In genomic region chr10:39624837-39625625, GRCm38 (mm10) we compare ENCODE assay signal across 9 mouse cellular contexts. TPM values are rescaled to one million over a fixed set of nuclear protein-coding genes. Genes with fewer than 3 reads are reported as not detected.
DNase-seq lines count a peak whose midpoint lies in the region; ATAC-seq and TF ChIP-seq lines count a peak whose summit lies in the region.
"Had no signal": no experiment of that assay in that cellular context is flagged by ENCODE, and none has a peak within 500 bp of the region (broad histone marks: within the 10 kb centered on the region; RNA-seq: fewer than 3 reads in every experiment).

No protein-coding gene starts in this region.

- H3K79me2 ChIP-seq in liver, adult 2 months (ENCODE audit: control insufficient read depth, insufficient read depth, low read length): no peaks in the 10 kb centered on the region

- 0 out of 2 replicates have a peak, but pooled peaks have one; percentile 12 for TF ChIP-seq CTCF in liver, adult 2 months (IDR thresholded peaks at IDR 0.05; ENCODE audit: low read depth, low read length)

- H3K9me3 ChIP-seq in stomach, embryonic 16.5 days (replicated peaks; ENCODE audit: control insufficient read depth, low read length): no peaks in the 10 kb centered on the region

- H3K4me2 ChIP-seq in stomach, embryonic 16.5 days (ENCODE audit: low read depth, low read length): 0 out of 2 replicates have a peak overlapping the region, but pooled peaks have one; percentile 28

- no peak overlapping the region for H3K9ac ChIP-seq in liver, adult 2 months (ENCODE audit: low read depth, low read length)
- H3K9ac ChIP-seq in stomach, embryonic 16.5 days (ENCODE audit: low read length): 0 out of 2 replicates have a peak overlapping the region, but pooled peaks have one; percentile 44

- no peaks in the 10 kb centered on the region for H3K27me3 ChIP-seq in liver, adult 2 months (ENCODE audit: control insufficient read depth, insufficient read depth, low read length)
- no peaks in the 10 kb centered on the region for H3K27me3 ChIP-seq in stomach, embryonic 16.5 days (ENCODE audit: control insufficient read depth, insufficient read depth, low read length)

- WGBS in liver, adult 2 months: 13% methylated on average over 12 of the region's 12 CpGs
- WGBS in stomach, embryonic 16.5 days: 30% methylated on average over 12 of the region's 12 CpGs

- H3K27ac ChIP-seq in liver, adult 2 months (replicated peaks; ENCODE audit: insufficient read depth, low read depth, low read length): peak overlapping the region; percentile 62
- H3K27ac ChIP-seq in stomach, embryonic 16.5 days (ENCODE audit: low read length): peak overlapping the region; percentile 87
- H3K27ac ChIP-seq: macrophage had no signal

- no peak for TF ChIP-seq POLR2A in liver, adult 2 months (IDR thresholded peaks at IDR 0.05; ENCODE audit: extremely low read depth, insufficient read depth, low read length)

- H3K36me3 ChIP-seq in liver, adult 2 months (ENCODE audit: control insufficient read depth, insufficient read depth, low read length): no peaks in the 10 kb centered on the region
- H3K36me3 ChIP-seq in stomach, embryonic 16.5 days (ENCODE audit: control insufficient read depth, insufficient read depth, low read length): peaks cover 11% of the 10 kb centered on the region; the same call in 1 of the 2 replicates

- peak; percentile 61 for ATAC-seq in inflammation-experienced regulatory T-cells, adult 6 months
- ATAC-seq in stomach, embryonic 16.5 days (ENCODE audit: insufficient read depth, low FRiP score): peak; percentile 61; the same call in 1 of the 2 replicates

- peak; percentile 44 for DNase-seq in ovary, adult 18-20 months (ENCODE audit: low spot score)
- no peak for DNase-seq in ovary, postnatal 10 days (ENCODE audit: low spot score)
- DNase-seq in liver, adult 2 months (ENCODE audit: extremely low read depth, low read depth, low spot score): peak; percentile 96
- no peak for DNase-seq in gastrocnemius, postnatal 10 days
- DNase-seq in left cerebral cortex, adult 18-20 months (ENCODE audit: low spot score in 2 of 2): no peak
- DNase-seq: right cerebral cortex, postnatal 25 days had no signal

- H3K4me1 ChIP-seq in liver, adult 2 months (ENCODE audit: control insufficient read depth, insufficient read depth, low read length): peaks cover 20% of the 10 kb centered on the region
- H3K4me1 ChIP-seq in stomach, embryonic 16.5 days (ENCODE audit: control insufficient read depth, insufficient read depth, low read length): peaks cover 52% of the 10 kb centered on the region

- H3K4me3 ChIP-seq in liver, adult 2 months (ENCODE audit: insufficient read depth, low read depth, low read length): no peak overlapping the region
- H3K4me3 ChIP-seq in stomach, embryonic 16.5 days (replicated peaks; ENCODE audit: low read length): no peak overlapping the region

RNA-seq across cellular contexts. Expression of gene Traf3ip2, which starts 12.3 kb away (rescaled TPM):
- 10 to 100 TPM; 29.5 to 48.1 (median 47.8) TPM for polyA plus RNA-seq in inflammation-experienced regulatory T-cells, adult 6 months (2017; shearing (Covaris generic))
- 0.74 and 1.8 TPM in 2 replicates for total RNA-seq in liver, adult 2 months (2014; rRNA removed)
- polyA plus RNA-seq in liver, adult 2 months (2012; rRNA removed): 3.4 and 4.4 TPM in 2 replicates
- polyA plus RNA-seq in stomach, embryonic 16.5 days (2015; fragmentation: Nextera tagmentation; extraction: Ambion mirVana): 32.1 and 33.1 TPM in 2 replicates
- total RNA-seq in gastrocnemius, postnatal 10 days (2021): 1 to 10 TPM; 5.9 to 6.0 TPM
- 1 to 10 TPM in 1 of 2 experiments, under 1 TPM in 1; 0.91 to 1.3 TPM for total RNA-seq in left cerebral cortex, adult 18-20 months (2021)

Comparison
In these comparisons a context has a peak if more than half of its experiments do, and no peak if none do; other contexts are left out.
1. DNase-seq: peak in ovary, adult 18-20 months (single experiment) and liver, adult 2 months (single experiment); none in ovary, postnatal 10 days (single experiment), gastrocnemius, postnatal 10 days (single experiment) and left cerebral cortex, adult 18-20 months (0 of 2).